Mouse (Mus musculus) neural tube, embryonic 12.5 days (tissue): ENCODE results near the gene Ccdc6. TPM values are rescaled to one million over a fixed set of nuclear protein-coding genes. Genes with fewer than 3 reads are reported as not detected.

Experiments
- ATAC-seq: fragments of 200-750 bp; cut with Nextera tagmentation; 2 replicates; pipeline ENCODE4 v1.8.0; 2017; ENCODE audit warnings: low read depth, mild to moderate bottlenecking, moderate TSS enrichment, moderate library complexity; ENCODE audit not compliant: low FRiP score
- H3K27ac ChIP-seq: fragments of 300-500 bp; sonication (generic); 2 replicates; pipeline ENCODE4 v1.5.1; 2016
- H3K27me3 ChIP-seq: fragments of 300-500 bp; sonication (generic); replicated peaks from 2 replicates; pipeline ENCODE4 v1.6.1; 2016; ENCODE audit warnings: mild to moderate bottlenecking
- H3K36me3 ChIP-seq: fragments of 300-500 bp; sonication (generic); 2 replicates; pipeline ENCODE4 v1.6.1; 2016; ENCODE audit warnings: mild to moderate bottlenecking
- H3K4me1 ChIP-seq: fragments of 300-500 bp; sonication (generic); 2 replicates; pipeline ENCODE4 v1.6.1; 2016
- H3K4me2 ChIP-seq: fragments of 300-500 bp; sonication (generic); replicated peaks from 2 replicates; pipeline ENCODE4 v1.6.1; 2016; ENCODE audit warnings: mild to moderate bottlenecking
- H3K4me3 ChIP-seq: fragments of 300-500 bp; sonication (generic); 2 replicates; pipeline ENCODE4 v1.5.1; 2016
- H3K9ac ChIP-seq: fragments of 300-500 bp; sonication (generic); 2 replicates; pipeline ENCODE4 v1.6.1; 2016; ENCODE audit warnings: mild to moderate bottlenecking
- H3K9me3 ChIP-seq: fragments of 300-500 bp; sonication (generic); 2 replicates; pipeline ENCODE4 v1.6.1; 2016; ENCODE audit warnings: mild to moderate bottlenecking
- whole genome bisulfite sequencing: fragments of 180-500 bp; shearing (Covaris S2); methylation state at CpG from one replicate; pipeline ENCODE4 v1.1.7; 2016; 5-methylcytosine and 5-hydroxymethylcytosine counted together
- polyA plus RNA-seq: library from polyadenylated mRNA; unstranded; fragments of >200 nt; fragmentation: Nextera tagmentation; extraction: Ambion mirVana; gene quantifications from 2 replicates; pipeline ENCODE4 v1.2.1, GENCODE M21; 2016

Ccdc6 gene
- polyA plus RNA-seq, 1 experiment from 2014 or later: 16.2 TPM

- ATAC-seq: peak; percentile 27; the same call in 1 of the 2 replicates
- H3K27me3 ChIP-seq: no peaks in the 10 kb centered on the region
- H3K9me3 ChIP-seq: no peaks in the 10 kb centered on the region
- H3K4me1 ChIP-seq: peaks cover 32% of the 10 kb centered on the region
- no peak overlapping the region for H3K4me3 ChIP-seq
- H3K9ac ChIP-seq: no peak overlapping the region; the same call in 1 of the 2 replicates
- 35% methylated on average over 9 of the region's 9 CpGs for WGBS
- H3K4me2 ChIP-seq: no peak overlapping the region; the same call in 1 of the 2 replicates
- H3K27ac ChIP-seq: peak overlapping the region; percentile 50; the same call in 1 of the 2 replicates
- H3K36me3 ChIP-seq: no peaks in the 10 kb centered on the region
Observed at GRCm38 (mm10) chr10:70119851-70120370, 23.0 kb downstream of the Ccdc6 start.

GRCm38 (mm10) chr10:70120671-70121405 is 23.9 kb downstream of the Ccdc6 start:
- ATAC-seq: peak; percentile 15; the same call in 1 of the 2 replicates
- Histone ChIP-seq H3K27ac (no peak overlapping the region), H3K4me1 (peaks cover 32% of the 10 kb centered on the region), H3K9me3 (no peaks in the 10 kb centered on the region), H3K4me3 (no peak overlapping the region), H3K27me3 (no peaks in the 10 kb centered on the region), H3K4me2 (0 out of 2 replicates have a peak overlapping the region, but pooled peaks have one; percentile 7), H3K9ac (no peak overlapping the region), H3K36me3 (no peaks in the 10 kb centered on the region)
- WGBS: 67% methylated on average over 17 of the region's 17 CpGs

GRCm38 (mm10) chr10:70121406-70121695 is 24.4 kb downstream of the Ccdc6 start:
- Histone ChIP-seq H3K9ac (no peak overlapping the region), H3K27me3 (no peaks in the 10 kb centered on the region), H3K27ac (0 out of 2 replicates have a peak overlapping the region, but pooled peaks have one; percentile 11), H3K4me1 (peaks cover 32% of the 10 kb centered on the region), H3K4me2 (0 out of 2 replicates have a peak overlapping the region, but pooled peaks have one; percentile 5), H3K9me3 (no peaks in the 10 kb centered on the region), H3K4me3 (no peak overlapping the region), H3K36me3 (no peaks in the 10 kb centered on the region)
- WGBS: 76% methylated on average over 8 of the region's 8 CpGs
- ATAC-seq: no peak

GRCm38 (mm10) chr10:70123454-70123853 is 26.5 kb downstream of the Ccdc6 start:
- Histone ChIP-seq H3K27me3 (no peaks in the 10 kb centered on the region), H3K9me3 (no peaks in the 10 kb centered on the region), H3K4me1 (peaks cover 28% of the 10 kb centered on the region), H3K27ac (no peak overlapping the region), H3K9ac (no peak overlapping the region), H3K4me2 (no peak overlapping the region), H3K36me3 (no peaks in the 10 kb centered on the region), H3K4me3 (no peak overlapping the region)
- WGBS: 96% methylated on average over 2 of the region's 2 CpGs
- ATAC-seq: no peak

GRCm38 (mm10) chr10:70125491-70125890 is 28.6 kb downstream of the Ccdc6 start:
- 80% methylated on average over 7 of the region's 7 CpGs for WGBS
- Histone ChIP-seq H3K4me3 (no peak overlapping the region), H3K27me3 (no peaks in the 10 kb centered on the region), H3K9me3 (no peaks in the 10 kb centered on the region), H3K4me2 (no peak overlapping the region), H3K4me1 (peaks cover 10% of the 10 kb centered on the region), H3K27ac (no peak overlapping the region), H3K36me3 (no peaks in the 10 kb centered on the region), H3K9ac (no peak overlapping the region)
- ATAC-seq: no peak

- Histone ChIP-seq H3K9me3 (no peaks in the 10 kb centered on the region), H3K27me3 (no peaks in the 10 kb centered on the region), H3K9ac (no peak overlapping the region), H3K27ac (no peak overlapping the region), H3K4me1 (no peaks in the 10 kb centered on the region), H3K4me3 (no peak overlapping the region), H3K36me3 (no peaks in the 10 kb centered on the region), H3K4me2 (no peak overlapping the region)
- 84% methylated on average over 8 of the region's 8 CpGs for WGBS
- no peak for ATAC-seq
Observed at GRCm38 (mm10) chr10:70127273-70127672, 30.4 kb downstream of the Ccdc6 start.

- Histone ChIP-seq H3K9me3 (no peaks in the 10 kb centered on the region), H3K9ac (no peak overlapping the region), H3K36me3 (no peaks in the 10 kb centered on the region), H3K4me3 (no peak overlapping the region), H3K27ac (no peak overlapping the region), H3K4me2 (no peak overlapping the region), H3K4me1 (no peaks in the 10 kb centered on the region), H3K27me3 (no peaks in the 10 kb centered on the region)
- ATAC-seq: no peak
- 95% methylated on average over 8 of the region's 8 CpGs for WGBS
Observed at GRCm38 (mm10) chr10:70128408-70128807, 31.5 kb downstream of the Ccdc6 start.

- Histone ChIP-seq H3K27ac (no peak overlapping the region), H3K9me3 (no peaks in the 10 kb centered on the region), H3K9ac (no peak overlapping the region), H3K4me2 (no peak overlapping the region), H3K36me3 (no peaks in the 10 kb centered on the region), H3K4me3 (no peak overlapping the region), H3K4me1 (no peaks in the 10 kb centered on the region), H3K27me3 (no peaks in the 10 kb centered on the region)
- ATAC-seq: no peak
- 87% methylated on average over 5 of the region's 5 CpGs for WGBS
Observed at GRCm38 (mm10) chr10:70132087-70132560, 35.2 kb downstream of the Ccdc6 start.

GRCm38 (mm10) chr10:70132714-70133113 is 35.8 kb downstream of the Ccdc6 start:
- Histone ChIP-seq H3K4me2 (no peak overlapping the region), H3K27ac (no peak overlapping the region), H3K4me3 (no peak overlapping the region), H3K27me3 (no peaks in the 10 kb centered on the region), H3K9ac (no peak overlapping the region), H3K4me1 (no peaks in the 10 kb centered on the region), H3K9me3 (no peaks in the 10 kb centered on the region), H3K36me3 (no peaks in the 10 kb centered on the region)
- no peak for ATAC-seq
- WGBS: 84% methylated on average over 6 of the region's 6 CpGs

GRCm38 (mm10) chr10:70133188-70133587 is 36.3 kb downstream of the Ccdc6 start:
- no peak overlapping the region for H3K27ac ChIP-seq
- no peak overlapping the region for H3K4me2 ChIP-seq
- no peak overlapping the region for H3K4me3 ChIP-seq
- 79% methylated on average over 6 of the region's 6 CpGs for WGBS
- H3K9me3 ChIP-seq: no peaks in the 10 kb centered on the region
- H3K27me3 ChIP-seq: no peaks in the 10 kb centered on the region
- ATAC-seq: no peak
- H3K36me3 ChIP-seq: no peaks in the 10 kb centered on the region
- H3K9ac ChIP-seq: no peak overlapping the region
- peaks cover 3% of the 10 kb centered on the region; the same call in 1 of the 2 replicates for H3K4me1 ChIP-seq

GRCm38 (mm10) chr10:70135680-70136079 is 38.8 kb downstream of the Ccdc6 start:
- H3K4me1 ChIP-seq: peaks cover 20% of the 10 kb centered on the region
- WGBS: 83% methylated on average over 5 of the region's 5 CpGs
- no peak overlapping the region for H3K9ac ChIP-seq
- H3K4me2 ChIP-seq: no peak overlapping the region
- no peaks in the 10 kb centered on the region for H3K36me3 ChIP-seq
- H3K27ac ChIP-seq: no peak overlapping the region
- no peaks in the 10 kb centered on the region for H3K9me3 ChIP-seq
- no peak overlapping the region for H3K4me3 ChIP-seq
- H3K27me3 ChIP-seq: no peaks in the 10 kb centered on the region
- no peak for ATAC-seq

GRCm38 (mm10) chr10:70137652-70138051 is 40.7 kb downstream of the Ccdc6 start:
- no peak overlapping the region for H3K4me2 ChIP-seq
- peaks cover 5% of the 10 kb centered on the region; the same call in 1 of the 2 replicates for H3K36me3 ChIP-seq
- peaks cover 20% of the 10 kb centered on the region for H3K4me1 ChIP-seq
- H3K4me3 ChIP-seq: no peak overlapping the region
- WGBS: 86% methylated on average over 7 of the region's 7 CpGs
- H3K27ac ChIP-seq: no peak overlapping the region
- ATAC-seq: no peak
- no peaks in the 10 kb centered on the region for H3K9me3 ChIP-seq
- H3K27me3 ChIP-seq: no peaks in the 10 kb centered on the region
- no peak overlapping the region for H3K9ac ChIP-seq
